Mouse (Mus musculus): Measurements from ENCODE around the gene Gm16253.

DNA sequence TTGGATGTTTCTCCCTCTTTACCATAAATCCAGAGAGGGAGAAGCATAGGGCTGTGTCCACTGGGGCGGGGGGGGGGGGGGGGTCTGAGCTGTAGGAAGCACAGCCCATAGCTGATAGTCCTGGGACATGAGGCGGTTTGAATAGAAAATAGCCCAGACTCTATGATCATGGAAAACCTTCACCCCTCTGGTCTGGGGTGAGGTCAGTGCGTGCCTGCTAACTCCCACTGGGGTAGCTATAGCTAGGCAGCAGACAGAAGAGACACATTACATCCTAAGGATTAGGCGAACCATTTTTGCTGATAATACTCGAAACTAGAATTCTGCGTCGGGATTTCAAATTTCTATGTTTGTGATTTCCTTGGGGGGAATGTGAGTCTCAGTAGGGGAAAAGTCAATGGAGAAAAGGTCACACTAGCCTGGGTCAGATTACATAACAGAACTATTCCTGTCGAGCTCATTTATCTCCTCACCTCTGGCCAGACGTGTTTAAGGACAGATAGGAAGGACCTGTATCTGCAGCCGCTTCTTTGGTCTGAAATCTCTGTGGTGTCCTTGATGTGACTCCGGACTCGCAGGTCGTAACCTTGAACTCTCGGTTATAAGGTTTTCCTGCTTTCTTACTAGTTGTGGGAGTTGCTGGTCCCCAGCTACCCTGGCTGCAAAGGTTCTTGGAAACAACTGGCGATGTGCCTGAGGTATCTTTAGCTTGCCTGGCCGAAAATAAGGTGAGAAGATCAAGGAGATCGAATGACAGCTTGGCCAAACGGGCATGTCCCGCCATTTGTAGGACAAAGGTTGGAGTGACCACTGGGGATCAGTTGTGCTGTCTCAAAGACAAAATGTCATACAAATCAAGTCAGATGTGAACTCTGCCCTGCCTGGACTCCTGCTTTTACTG lies 2.9 kb upstream of the Gm16253 start:
- TF ChIP-seq CTCF (IDR thresholded peaks at IDR 0.05), result no peak
- TF ChIP-seq EP300 (IDR thresholded peaks at IDR 0.05), result no peak

Measured in lung, postnatal 0 days (tissue).